8 mouse cellular contexts compared by ENCODE assay signal in the genomic region with DNA sequence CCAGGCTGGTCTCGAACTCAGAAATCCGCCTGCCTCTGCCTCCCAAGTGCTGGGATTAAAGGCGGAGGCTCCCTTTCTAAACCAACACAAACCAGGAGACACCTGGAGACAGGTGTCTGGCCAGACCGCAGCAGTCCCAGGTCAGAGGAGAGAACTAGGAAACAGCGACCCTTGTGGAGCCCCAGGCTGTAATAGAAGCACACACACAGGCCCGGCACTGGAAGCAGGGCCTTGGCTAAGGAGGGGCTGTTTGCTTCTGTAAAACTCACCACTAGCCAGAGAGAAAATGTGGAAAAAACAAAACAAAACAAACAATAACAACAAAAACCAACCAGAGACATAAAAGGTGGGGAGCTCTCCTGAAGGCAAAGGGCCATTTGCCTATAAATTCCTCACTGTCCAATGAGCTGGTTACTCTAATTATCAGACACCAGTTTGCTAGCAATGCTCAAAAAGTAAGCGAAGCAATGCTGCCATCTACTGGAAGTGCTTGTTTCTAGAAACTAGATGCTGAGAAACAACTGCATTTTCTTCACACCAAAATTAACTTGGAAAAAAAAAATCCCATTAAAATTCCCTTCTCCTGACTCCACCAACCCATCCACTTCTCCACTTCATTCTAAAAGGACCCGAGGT.
DNase-seq lines count a peak whose midpoint lies in the region; ATAC-seq and TF ChIP-seq lines count a peak whose summit lies in the region.

No protein-coding gene starts in this region.

- no peaks in the 10 kb centered on the region for H3K4me1 ChIP-seq in lung, adult 2 months (ENCODE audit: control insufficient read depth, insufficient read depth, low read length)

- peak; percentile 82 for TF ChIP-seq CTCF in gastrocnemius, adult 2 months (IDR thresholded peaks at IDR 0.05)
- TF ChIP-seq CTCF in lung, adult 2 months (IDR thresholded peaks at IDR 0.05; ENCODE audit: insufficient read depth, low read length): peak; percentile 31; the same call in 1 of the 2 replicates

- peak; percentile 48 for DNase-seq in gastrocnemius, adult 2 months
- DNase-seq in gastrocnemius, adult 8-10 months (ENCODE audit: low spot score in 2 of 2): no peak
- peak; percentile 56 for DNase-seq in Muller cell, postnatal 12 days (ENCODE audit: inconsistent ontology term)
- DNase-seq in cerebellum, postnatal 14 days: peak; percentile 83 to 88
- DNase-seq in kidney, postnatal 14 days: peak; percentile 77
- peak; percentile 35 for DNase-seq in lung, adult 2 months
- DNase-seq in retina, embryonic 14.5 days (ENCODE audit: low spot score): peak; percentile 93

- ATAC-seq in granulocyte monocyte progenitor cell, adult 5-6 weeks (replicated peaks; ENCODE audit: poor library complexity, severe bottlenecking): peak; percentile 76

- no peak overlapping the region for H3K27ac ChIP-seq in gastrocnemius, adult 2 months

- WGBS in lung, adult 2 months: 53% methylated on average over 7 of the region's 8 CpGs

- no peak for TF ChIP-seq POLR2A in lung, adult 2 months (IDR thresholded peaks at IDR 0.05; ENCODE audit: borderline replicate concordance, extremely low read depth, low read depth, low read length)

- intact Hi-C loops in gastrocnemius, adult 2 months (cut with DNase I): loop anchor here (2.0 to 5.0 kb wide), 2 partner anchors 265 to 380 kb away; no protein-coding TSS in a partner anchor

- no peak overlapping the region for H3K4me3 ChIP-seq in gastrocnemius, adult 2 months
- no peak overlapping the region for H3K4me3 ChIP-seq in lung, adult 2 months (replicated peaks; ENCODE audit: extremely low read depth, low read depth, low read length)

Comparison
In these comparisons a context has a peak if more than half of its experiments do, and no peak if none do; other contexts are left out.
1. DNase-seq: peak in gastrocnemius, adult 2 months (single experiment), Muller cell, postnatal 12 days (single experiment), cerebellum, postnatal 14 days (2 of 2), kidney, postnatal 14 days (single experiment), lung, adult 2 months (single experiment) and retina, embryonic 14.5 days (single experiment); none in gastrocnemius, adult 8-10 months (0 of 2).